Mouse (Mus musculus) myocyte (in vitro differentiated cells): ENCODE results near the gene Sar1a. TPM values are rescaled to one million over a fixed set of nuclear protein-coding genes. Genes with fewer than 3 reads are reported as not detected.

ENCODE experiments used
- H3K27me3 ChIP-seq: one replicate; pipeline ENCODE4 v1.6.1; 2011; ENCODE audit not compliant: control insufficient read depth, insufficient read depth, insufficient read length
- H3K36me3 ChIP-seq: one replicate; pipeline ENCODE4 v1.6.1; 2011; ENCODE audit not compliant: control insufficient read depth, insufficient read depth
- H3K4me2 ChIP-seq: one replicate; pipeline ENCODE4 v1.6.1; 2011; ENCODE audit warnings: low read depth, control low read depth
- H3K4me3 ChIP-seq: one replicate; pipeline ENCODE4 v1.5.1; 2011; ENCODE audit warnings: mild to moderate bottlenecking, control low read depth, moderate library complexity
- H3K79me2 ChIP-seq: one replicate; pipeline ENCODE4 v1.6.1; 2011; ENCODE audit not compliant: control insufficient read depth, insufficient read depth
- H3ac ChIP-seq: one replicate; pipeline ENCODE4 v1.6.1; 2011; ENCODE audit not compliant: control insufficient read depth, insufficient read length
- CEBPB ChIP-seq: IDR thresholded peaks from 2 replicates; pipeline ENCODE4 v1.6.1; 2011; ENCODE audit warnings: mild to moderate bottlenecking, moderate library complexity; ENCODE audit not compliant: poor library complexity, insufficient read depth, severe bottlenecking
- E2F4 ChIP-seq: IDR thresholded peaks from one replicate; pipeline ENCODE4 v1.6.1; 2011; ENCODE audit warnings: mild to moderate bottlenecking, control low read depth, moderate library complexity; ENCODE audit not compliant: insufficient read depth
- MAX ChIP-seq: IDR thresholded peaks from one replicate; pipeline ENCODE4 v1.6.1; 2011; ENCODE audit warnings: low read depth, mild to moderate bottlenecking, control low read depth
- MYOD1 ChIP-seq, 3 experiments: IDR thresholded peaks; one replicate each; pipeline ENCODE4 v1.6.1; 2011; ENCODE audit warnings: control low read depth in 2 of 3, low read depth in 2 of 3, mild to moderate bottlenecking in 2 of 3, moderate library complexity in 1 of 3; ENCODE audit not compliant: insufficient read length in 2 of 3, control insufficient read depth in 1 of 3
- MYOG ChIP-seq, 3 experiments: IDR thresholded peaks; one replicate each; pipeline ENCODE4 v1.6.1; 2011; ENCODE audit warnings: control low read depth in 2 of 3, low read depth in 2 of 3, mild to moderate bottlenecking in 2 of 3; ENCODE audit not compliant: insufficient read length in 2 of 3, control insufficient read depth in 1 of 3, insufficient read depth in 1 of 3
- POLR2A ChIP-seq: IDR thresholded peaks from one replicate; pipeline ENCODE4 v1.6.1; 2011; ENCODE audit warnings: low read depth, mild to moderate bottlenecking, control low read depth, moderate library complexity; ENCODE audit not compliant: insufficient read length
- POLR2AphosphoS2 ChIP-seq: IDR thresholded peaks from one replicate; pipeline ENCODE4 v1.6.1; 2011; ENCODE audit warnings: low read depth, control low read depth; ENCODE audit not compliant: insufficient read length
- REST ChIP-seq: IDR thresholded peaks from one replicate; pipeline ENCODE4 v1.6.1; 2011; ENCODE audit warnings: mild to moderate bottlenecking, control low read depth, moderate library complexity; ENCODE audit not compliant: insufficient read depth, insufficient read length
- SRF ChIP-seq: IDR thresholded peaks from one replicate; pipeline ENCODE4 v1.6.1; 2011; ENCODE audit warnings: low read depth; ENCODE audit not compliant: control insufficient read depth, insufficient read length
- TCF12 ChIP-seq: IDR thresholded peaks from one replicate; pipeline ENCODE4 v1.6.1; 2011; ENCODE audit warnings: mild to moderate bottlenecking, control low read depth; ENCODE audit not compliant: poor library complexity, insufficient read depth, severe bottlenecking
- TCF3 ChIP-seq: IDR thresholded peaks from one replicate; pipeline ENCODE4 v1.6.1; 2011; ENCODE audit warnings: low read depth, control low read depth; ENCODE audit not compliant: insufficient read length
- USF1 ChIP-seq: IDR thresholded peaks from one replicate; pipeline ENCODE4 v1.6.1; 2011; ENCODE audit warnings: low read depth, mild to moderate bottlenecking, control low read depth, moderate library complexity
- polyA plus RNA-seq: library from polyadenylated mRNA; unstranded; fragments of >200 nt; fragmentation: generic; extraction: Trizol; gene quantifications from one replicate; pipeline ENCODE4 v1.2.1, GENCODE M21; 2012; ENCODE audit warnings: missing spikeins

Gene Sar1a
- polyA plus RNA-seq, 1 experiment, result 142 TPM

DNA sequence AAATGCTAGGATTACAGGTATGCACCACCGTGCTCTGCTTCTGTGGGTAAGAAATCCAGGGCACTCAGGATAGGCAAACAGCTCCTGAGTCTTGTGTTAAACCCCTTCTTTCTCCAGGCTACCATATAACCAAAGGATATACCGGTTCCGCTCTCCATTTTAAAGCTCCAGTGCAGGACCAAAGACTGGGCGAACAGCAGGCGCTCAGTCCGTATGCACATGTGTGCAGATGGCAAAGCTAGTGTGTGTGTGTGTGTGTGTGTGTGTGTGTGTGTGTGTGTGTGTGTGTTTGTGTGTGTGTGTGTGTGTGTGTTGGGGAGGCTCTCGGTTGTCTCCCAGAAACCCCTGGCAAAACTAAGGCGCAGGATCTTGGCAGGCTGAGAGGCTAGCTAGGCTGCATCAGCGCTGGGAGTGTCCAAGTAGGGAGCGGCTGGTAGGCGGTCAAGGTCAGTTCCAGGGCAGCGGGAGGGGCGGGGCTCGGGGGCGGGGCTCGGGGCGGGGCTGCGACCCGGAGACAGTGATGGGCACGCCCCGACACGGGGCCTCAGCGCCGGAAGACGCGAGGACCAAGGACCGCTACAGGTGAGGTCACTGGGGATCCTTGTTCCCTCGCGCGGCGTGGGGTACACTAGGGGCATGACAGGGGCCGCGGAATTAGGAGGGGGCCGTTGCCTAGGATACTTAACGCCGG, 34.8 kb downstream of the Sar1a start, which contains the start of gene Aifm2:
Aifm2 (plus strand) TSS at position 493 of the 691 bp plus-strand sequence.
- peak within 1 kb of the TSS; percentile 40 for H3K4me3 ChIP-seq
- TF ChIP-seq REST (no peak), TCF12 (no peak), SRF (no peak), POLR2AphosphoS2 (peak; percentile 68), MYOG (IDR thresholded peaks at IDR 0.05; ENCODE audit: control insufficient read depth in 1 of 3, insufficient read depth in 1 of 3, insufficient read length in 2 of 3, low read depth in 2 of 3) (no peak), MYOD1 (IDR thresholded peaks at IDR 0.05; ENCODE audit: control insufficient read depth in 1 of 3, insufficient read length in 2 of 3, low read depth in 2 of 3) (no peak), CEBPB (no peak), POLR2A (peak; percentile 77), E2F4 (no peak)
- H3K4me2 ChIP-seq, result peak within 1 kb of the TSS; percentile 53
- peak within 1 kb of the TSS; percentile 5 for H3ac ChIP-seq
- no peaks in the 10 kb centered on the region for H3K79me2 ChIP-seq
- H3K27me3 ChIP-seq, result no peaks in the 10 kb centered on the region
- H3K36me3 ChIP-seq, result no peaks in the 10 kb centered on the region

DNA sequence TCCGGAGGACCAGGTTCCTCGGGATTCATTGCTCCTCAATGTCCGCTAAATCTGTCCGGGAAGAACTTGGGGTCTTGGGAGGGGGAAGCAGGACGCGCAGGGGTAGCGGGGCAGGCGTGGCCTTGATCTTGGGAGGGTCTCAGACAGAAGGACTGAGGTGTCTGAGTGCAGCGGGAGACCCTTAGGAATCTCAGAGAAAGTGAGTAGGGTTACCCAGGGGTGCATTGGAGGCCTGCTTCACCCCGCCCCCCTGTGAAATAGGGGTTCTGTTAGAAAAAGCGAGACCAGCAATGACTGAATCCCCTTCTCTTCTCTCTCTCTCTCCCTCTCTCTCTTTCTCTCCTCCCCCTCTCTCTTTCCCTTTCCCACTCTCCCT, 35.4 kb downstream of the Sar1a start:
- Histone ChIP-seq H3K27me3 (no peaks in the 10 kb centered on the region), H3K79me2 (no peaks in the 10 kb centered on the region), H3K4me3 (peak overlapping the region; percentile 40), H3K4me2 (peak overlapping the region; percentile 53), H3ac (peak overlapping the region; percentile 5), H3K36me3 (no peaks in the 10 kb centered on the region)
- TF ChIP-seq USF1 (no peak), POLR2AphosphoS2 (no peak), SRF (no peak)

DNA sequence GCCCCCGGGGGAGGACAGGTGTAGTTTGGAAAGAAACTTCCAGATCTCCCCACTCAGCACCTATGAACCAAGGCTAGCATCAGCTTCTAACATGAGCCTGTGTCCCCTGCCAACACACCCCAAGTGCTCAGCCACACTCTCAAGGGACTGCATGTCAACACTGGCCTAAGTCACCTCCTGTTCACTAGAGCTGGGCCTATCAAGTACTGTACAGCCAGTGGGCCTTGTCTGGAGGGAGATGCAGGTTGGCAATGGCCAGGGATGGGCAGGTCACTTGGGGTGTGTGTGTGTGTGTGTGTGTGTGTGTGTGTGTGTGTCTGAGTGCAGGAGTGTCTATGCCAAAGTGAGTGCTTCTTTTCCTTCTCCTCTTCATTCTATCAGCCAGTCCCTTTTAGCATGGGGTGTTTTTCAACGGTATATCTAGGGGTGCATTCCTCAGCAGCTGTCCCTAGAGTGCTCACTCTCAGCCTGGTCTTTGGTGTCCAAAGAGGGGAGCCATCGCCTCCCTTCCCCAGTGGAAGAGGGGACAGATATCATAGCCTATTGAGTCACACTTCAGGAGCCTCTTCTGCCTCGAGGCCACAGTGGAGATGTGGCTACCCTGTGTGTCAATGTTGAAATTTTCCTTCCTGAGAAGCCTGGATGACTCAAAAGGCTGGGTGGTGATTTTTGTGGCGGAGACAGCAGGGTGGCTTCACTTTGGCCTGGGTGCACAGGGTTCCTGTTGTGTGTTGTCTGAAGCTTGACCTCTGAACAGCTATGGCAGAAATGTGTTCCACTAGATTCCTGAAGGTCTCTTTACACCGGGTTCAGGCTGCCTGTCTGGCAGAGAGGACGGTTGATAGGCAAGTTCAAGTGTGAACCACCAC, 36.1 kb downstream of the Sar1a start:
- TF ChIP-seq MYOG (IDR thresholded peaks at IDR 0.05; ENCODE audit: control insufficient read depth in 1 of 3, insufficient read depth in 1 of 3, insufficient read length in 2 of 3, low read depth in 2 of 3), result peak in 1 of 3 experiments; percentile 10
- no peak for TF ChIP-seq USF1
- Histone ChIP-seq H3K79me2 (no peaks in the 10 kb centered on the region), H3K4me3 (peak overlapping the region; percentile 40), H3K27me3 (no peaks in the 10 kb centered on the region), H3K36me3 (no peaks in the 10 kb centered on the region), H3K4me2 (peak overlapping the region; percentile 53), H3ac (no peak overlapping the region)

DNA sequence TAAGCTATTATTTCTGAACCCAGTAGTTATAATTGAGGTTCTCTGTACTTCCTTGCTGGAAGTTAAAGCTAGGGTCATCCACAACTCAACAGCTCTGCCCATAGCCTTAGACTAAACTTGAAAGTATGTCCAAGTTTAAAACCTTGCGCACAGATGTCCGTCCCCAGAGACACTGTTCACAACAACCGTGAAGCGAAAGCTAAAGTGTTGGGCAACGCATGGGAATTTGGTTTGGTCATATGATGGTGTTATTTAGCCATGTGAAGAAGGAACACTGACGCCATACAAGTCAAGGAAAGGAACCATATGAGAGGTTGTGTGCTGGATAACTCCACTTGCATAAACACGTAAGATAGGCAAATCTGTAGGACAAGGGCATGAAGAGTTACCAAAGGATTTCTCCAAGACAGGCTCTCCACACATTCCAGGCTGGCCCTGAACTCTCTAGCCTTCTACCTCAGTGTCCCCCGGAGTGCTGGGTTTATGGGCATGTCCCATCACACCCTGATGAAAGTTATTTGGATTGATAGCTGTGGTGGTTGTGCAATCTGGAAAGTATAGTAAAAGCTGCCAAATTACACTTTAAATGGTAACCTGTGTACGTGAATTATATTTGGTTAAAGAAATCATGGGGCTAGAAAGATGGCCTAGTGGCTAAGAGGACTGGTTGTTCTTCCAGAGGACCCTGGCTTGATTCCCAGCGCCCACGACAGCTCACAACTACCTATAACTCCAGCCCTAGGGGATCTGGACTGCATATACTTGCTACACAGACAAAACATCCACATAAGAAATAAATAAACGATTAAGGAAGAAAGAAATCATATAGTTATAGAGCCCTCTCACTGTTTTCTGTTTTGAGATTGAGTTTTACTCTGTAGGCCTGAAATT, 37.6 kb downstream of the Sar1a start:
- no peaks in the 10 kb centered on the region for H3K27me3 ChIP-seq
- H3K4me3 ChIP-seq, result no peak overlapping the region
- no peaks in the 10 kb centered on the region for H3K36me3 ChIP-seq
- H3K79me2 ChIP-seq, result no peaks in the 10 kb centered on the region
- no peak overlapping the region for H3K4me2 ChIP-seq
- no peak for TF ChIP-seq MYOG (IDR thresholded peaks at IDR 0.05; ENCODE audit: control insufficient read depth in 1 of 3, insufficient read depth in 1 of 3, insufficient read length in 2 of 3, low read depth in 2 of 3)
- no peak for TF ChIP-seq REST
- no peak for TF ChIP-seq TCF3
- no peak for TF ChIP-seq CEBPB
- TF ChIP-seq POLR2A, result no peak
- no peak for TF ChIP-seq SRF
- no peak for TF ChIP-seq E2F4
- TF ChIP-seq TCF12, result no peak
- TF ChIP-seq MAX, result no peak
- TF ChIP-seq POLR2AphosphoS2, result no peak
- TF ChIP-seq MYOD1 (IDR thresholded peaks at IDR 0.05; ENCODE audit: control insufficient read depth in 1 of 3, insufficient read length in 2 of 3, low read depth in 2 of 3), result no peak
- TF ChIP-seq USF1, result no peak
- H3ac ChIP-seq, result no peak overlapping the region

DNA sequence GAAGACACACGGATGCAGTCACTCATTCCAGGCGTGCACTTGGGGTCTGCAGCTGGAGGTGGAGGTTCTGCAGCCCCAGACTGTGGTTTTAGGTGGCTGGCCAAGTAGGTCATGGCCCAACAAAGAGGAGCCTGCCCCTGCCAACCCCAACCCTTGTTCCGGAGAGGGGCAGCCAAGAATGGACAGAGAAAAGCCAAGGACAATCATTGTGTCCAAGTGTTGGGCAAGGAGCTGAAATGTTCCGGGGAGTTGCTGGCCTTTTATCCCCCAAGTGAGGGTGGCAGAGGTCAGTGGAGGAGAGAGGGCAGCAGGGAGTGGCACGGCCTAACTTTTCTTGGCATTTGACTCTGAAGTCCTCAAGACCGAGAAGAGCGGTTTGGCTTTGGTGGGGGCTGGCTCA, 40.2 kb downstream of the Sar1a start:
- Histone ChIP-seq H3K4me2 (no peak overlapping the region), H3K79me2 (no peaks in the 10 kb centered on the region), H3ac (no peak overlapping the region), H3K4me3 (no peak overlapping the region), H3K27me3 (no peaks in the 10 kb centered on the region), H3K36me3 (no peaks in the 10 kb centered on the region)
- TF ChIP-seq USF1, result no peak
- TF ChIP-seq TCF3, result no peak
- TF ChIP-seq MYOG (IDR thresholded peaks at IDR 0.05; ENCODE audit: control insufficient read depth in 1 of 3, insufficient read depth in 1 of 3, insufficient read length in 2 of 3, low read depth in 2 of 3), result no peak
- TF ChIP-seq REST, result no peak
- TF ChIP-seq TCF12, result no peak
- no peak for TF ChIP-seq CEBPB
